In genomic region chr1:39534831-39535230, GRCm38 (mm10) we compare ENCODE assay signal across 8 mouse cellular contexts. TPM values are rescaled to one million over a fixed set of nuclear protein-coding genes. Genes with fewer than 3 reads are reported as not detected.
DNase-seq lines count a peak whose midpoint lies in the region; ATAC-seq and TF ChIP-seq lines count a peak whose summit lies in the region.

Gene Cnot11 (plus strand): TSS chr1:39534992.

- WGBS in forebrain, embryonic 16.5 days = 35% methylated on average over 13 of the region's 13 CpGs
- WGBS in hindbrain, embryonic 11.5 days = 36% methylated on average over 13 of the region's 13 CpGs
- 37% methylated on average over 13 of the region's 13 CpGs for WGBS in liver, embryonic 12.5 days (ENCODE audit: insufficient replicate concordance)
- 33% methylated on average over 13 of the region's 13 CpGs for WGBS in stomach, embryonic 16.5 days

- H3K4me1 ChIP-seq in G1E (ENCODE audit: insufficient read depth, low read depth, low read length) = peaks cover 41% of the 10 kb centered on the region
- peaks cover 22% of the 10 kb centered on the region for H3K4me1 ChIP-seq in forebrain, embryonic 16.5 days (replicated peaks; ENCODE audit: control insufficient read depth, insufficient read depth, low read length)
- H3K4me1 ChIP-seq in hindbrain, embryonic 11.5 days (replicated peaks; ENCODE audit: control insufficient read depth, insufficient read depth, low read length) = 0 out of 2 replicates have a peak, but pooled peaks cover 5% of the 10 kb centered on the region
- peaks cover 25% of the 10 kb centered on the region for H3K4me1 ChIP-seq in liver, embryonic 12.5 days
- H3K4me1 ChIP-seq in stomach, embryonic 16.5 days (ENCODE audit: control insufficient read depth, insufficient read depth, low read length) = peaks cover 11% of the 10 kb centered on the region

- H3K4me2 ChIP-seq in forebrain, embryonic 16.5 days (ENCODE audit: low read length) = peak within 1 kb of the TSS; percentile 94
- peak within 1 kb of the TSS; percentile 91 for H3K4me2 ChIP-seq in hindbrain, embryonic 11.5 days (replicated peaks; ENCODE audit: low read depth, low read length)
- peak within 1 kb of the TSS; percentile 94 for H3K4me2 ChIP-seq in liver, embryonic 12.5 days
- peak within 1 kb of the TSS; percentile 85 for H3K4me2 ChIP-seq in stomach, embryonic 16.5 days (ENCODE audit: low read depth, low read length)

- H3K4me3 ChIP-seq in G1E (ENCODE audit: low read depth, low read length) = peak within 1 kb of the TSS; percentile 84
- H3K4me3 ChIP-seq in forebrain, embryonic 16.5 days (replicated peaks; ENCODE audit: low read length) = peak within 1 kb of the TSS; percentile 99
- peak within 1 kb of the TSS; percentile 95 for H3K4me3 ChIP-seq in hindbrain, embryonic 11.5 days (ENCODE audit: low read depth, low read length)
- H3K4me3 ChIP-seq in liver, embryonic 12.5 days = peak within 1 kb of the TSS; percentile 90
- H3K4me3 ChIP-seq in stomach, embryonic 16.5 days (replicated peaks; ENCODE audit: low read length) = peak within 1 kb of the TSS; percentile 84

- TF ChIP-seq CTCF in G1E (IDR thresholded peaks at IDR 0.05; ENCODE audit: low read depth, low read length) = no peak

- H3K27ac ChIP-seq in forebrain, embryonic 16.5 days (ENCODE audit: low read length) = peak within 1 kb of the TSS; percentile 89
- peak within 1 kb of the TSS; percentile 91 for H3K27ac ChIP-seq in hindbrain, embryonic 11.5 days (ENCODE audit: low read depth, low read length)
- H3K27ac ChIP-seq in liver, embryonic 12.5 days = peak within 1 kb of the TSS; percentile 93
- peak within 1 kb of the TSS; percentile 93 for H3K27ac ChIP-seq in stomach, embryonic 16.5 days (ENCODE audit: low read length)

- peak within 1 kb of the TSS; percentile 98 for H3K9ac ChIP-seq in forebrain, embryonic 16.5 days (replicated peaks; ENCODE audit: low read depth, low read length)
- H3K9ac ChIP-seq in hindbrain, embryonic 11.5 days (ENCODE audit: low read depth, low read length) = peak within 1 kb of the TSS; percentile 94
- peak within 1 kb of the TSS; percentile 87 for H3K9ac ChIP-seq in liver, embryonic 12.5 days
- peak within 1 kb of the TSS; percentile 94 for H3K9ac ChIP-seq in stomach, embryonic 16.5 days (ENCODE audit: low read length)

- H3K36me3 ChIP-seq in G1E (replicated peaks) = peaks cover 27% of the 10 kb centered on the region
- H3K36me3 ChIP-seq in forebrain, embryonic 16.5 days (ENCODE audit: control insufficient read depth, insufficient read depth) = peaks cover 16% of the 10 kb centered on the region
- H3K36me3 ChIP-seq in hindbrain, embryonic 11.5 days (ENCODE audit: control insufficient read depth, insufficient read depth, low read length) = peaks cover 6% of the 10 kb centered on the region
- H3K36me3 ChIP-seq in liver, embryonic 12.5 days = peaks cover 23% of the 10 kb centered on the region
- peaks cover 15% of the 10 kb centered on the region for H3K36me3 ChIP-seq in stomach, embryonic 16.5 days (ENCODE audit: control insufficient read depth, insufficient read depth, low read length)

- H3K27me3 ChIP-seq in G1E (ENCODE audit: insufficient read depth, low read length) = no peaks in the 10 kb centered on the region
- no peaks in the 10 kb centered on the region for H3K27me3 ChIP-seq in forebrain, embryonic 16.5 days (replicated peaks; ENCODE audit: control insufficient read depth, insufficient read depth, low read length)
- H3K27me3 ChIP-seq in hindbrain, embryonic 11.5 days (ENCODE audit: control insufficient read depth, insufficient read depth, low read length) = no peaks in the 10 kb centered on the region
- peaks cover 6% of the 10 kb centered on the region; the same call in 1 of the 2 replicates for H3K27me3 ChIP-seq in liver, embryonic 12.5 days (replicated peaks)
- no peaks in the 10 kb centered on the region for H3K27me3 ChIP-seq in stomach, embryonic 16.5 days (ENCODE audit: control insufficient read depth, insufficient read depth, low read length)

- ATAC-seq in G1E (ENCODE audit: extremely low read depth, insufficient number of reproducible peaks, low FRiP score, poor library complexity, severe bottlenecking) = no peak
- no peak for ATAC-seq in forebrain, embryonic 16.5 days
- ATAC-seq in hindbrain, embryonic 11.5 days (ENCODE audit: low FRiP score) = no peak
- no peak for ATAC-seq in liver, embryonic 12.5 days
- no peak for ATAC-seq in stomach, embryonic 16.5 days (ENCODE audit: insufficient read depth, low FRiP score)

- H3K9me3 ChIP-seq in G1E (replicated peaks) = 0 out of 2 replicates have a peak, but pooled peaks cover 2% of the 10 kb centered on the region
- no peaks in the 10 kb centered on the region for H3K9me3 ChIP-seq in forebrain, embryonic 16.5 days (ENCODE audit: control insufficient read depth, low read length)
- H3K9me3 ChIP-seq in hindbrain, embryonic 11.5 days (ENCODE audit: control insufficient read depth, low read length) = no peaks in the 10 kb centered on the region
- peaks cover 2% of the 10 kb centered on the region; the same call in 1 of the 2 replicates for H3K9me3 ChIP-seq in liver, embryonic 12.5 days (replicated peaks)
- H3K9me3 ChIP-seq in stomach, embryonic 16.5 days (replicated peaks; ENCODE audit: control insufficient read depth, low read length) = no peaks in the 10 kb centered on the region

- no peak for DNase-seq in frontal cortex, adult 2 months (ENCODE audit: extremely low spot score in 1 of 2, low spot score in 1 of 2)
- DNase-seq in frontal cortex, postnatal 36 days (ENCODE audit: low spot score in 2 of 2) = no peak
- no peak for DNase-seq in G1E (ENCODE audit: low spot score)
- no peak for DNase-seq in hindbrain, embryonic 11.5 days (ENCODE audit: low spot score)
- DNase-seq in cerebellum, adult 11 months = no peak

RNA-seq across cellular contexts. Expression of gene Cnot11, which starts in this region (rescaled TPM):
- polyA plus RNA-seq in frontal cortex, adult 2 months (2012; rRNA removed) = 19.4 and 19.9 TPM in 2 replicates
- total RNA-seq in G1E (2014; fragmentation: Nextera tagmentation) (44.8 and 46.5 TPM in 2 replicates), G1E (2017) (37.9 and 41.2 TPM in 2 replicates)
- polyA plus RNA-seq in G1E (2012) = 117 and 176 TPM in 2 replicates
- 11.9 and 13.7 TPM in 2 replicates for polyA plus RNA-seq in forebrain, embryonic 16.5 days (2015; fragmentation: Nextera tagmentation; extraction: Ambion mirVana)
- 29.1 and 29.6 TPM in 2 replicates for polyA plus RNA-seq in hindbrain, embryonic 11.5 days (2014; fragmentation: Nextera tagmentation; extraction: Ambion mirVana)
- polyA plus RNA-seq in liver, embryonic 12.5 days (2016; fragmentation: Nextera tagmentation; extraction: Ambion mirVana) = 17.2 and 20.0 TPM in 2 replicates
- 8.1 and 10.5 TPM in 2 replicates for polyA plus RNA-seq in stomach, embryonic 16.5 days (2015; fragmentation: Nextera tagmentation; extraction: Ambion mirVana)
